Mouse (Mus musculus) stomach, postnatal 0 days (tissue): ENCODE data around the gene Klk1b1. TPM values are rescaled to one million over a fixed set of nuclear protein-coding genes. Genes with fewer than 3 reads are reported as not detected.
"Not testable (repeated sequence)": the region's sequence is repeated elsewhere in the genome, so short reads cannot be mapped to it uniquely, and the experiment has no call there.

Experiments used
- ATAC-seq: fragments of 200-750 bp; cut with Nextera tagmentation; 2 replicates; pipeline ENCODE4 v1.8.0; 2017; ENCODE audit not compliant: low FRiP score, low TSS enrichment
- DNase-seq: peaks from one replicate; pipeline ENCODE4 v3.0.0-alpha.2; 2016; ENCODE audit warnings: low spot score
- H3K27ac ChIP-seq: fragments of 300-500 bp; sonication (generic); replicated peaks from 2 replicates; pipeline ENCODE4 v1.5.1; 2014; ENCODE audit warnings: mild to moderate bottlenecking, control low read depth
- H3K27me3 ChIP-seq: fragments of 300-500 bp; sonication (generic); 2 replicates; pipeline ENCODE4 v1.6.1; 2014; ENCODE audit warnings: low read length; ENCODE audit not compliant: control insufficient read depth, insufficient read depth
- H3K36me3 ChIP-seq: fragments of 300-500 bp; sonication (generic); 2 replicates; pipeline ENCODE4 v1.6.1; 2014; ENCODE audit warnings: low read length, mixed read lengths; ENCODE audit not compliant: control insufficient read depth, insufficient read depth
- H3K4me1 ChIP-seq: fragments of 300-500 bp; sonication (generic); replicated peaks from 2 replicates; pipeline ENCODE4 v1.6.1; 2014; ENCODE audit warnings: antibody characterized with exemption; ENCODE audit not compliant: control insufficient read depth, insufficient read depth
- H3K4me2 ChIP-seq: fragments of 300-500 bp; sonication (generic); replicated peaks from 2 replicates; pipeline ENCODE4 v1.6.1; 2014; ENCODE audit warnings: low read depth, mild to moderate bottlenecking, control low read depth, moderate library complexity
- H3K4me3 ChIP-seq: fragments of 300-500 bp; sonication (generic); 2 replicates; pipeline ENCODE4 v1.5.1; 2014; ENCODE audit warnings: low read depth, low read length, control low read depth
- H3K9ac ChIP-seq: fragments of 300-500 bp; sonication (generic); 2 replicates; pipeline ENCODE4 v1.6.1; 2014; ENCODE audit warnings: mild to moderate bottlenecking, low read length, control low read depth, mixed read lengths
- H3K9me3 ChIP-seq: fragments of 300-500 bp; sonication (generic); 2 replicates; pipeline ENCODE4 v1.6.1; 2016; ENCODE audit warnings: low read length; ENCODE audit not compliant: control insufficient read depth
- CTCF ChIP-seq: IDR thresholded peaks from 2 replicates; pipeline ENCODE4 v1.5.1; 2016; ENCODE audit warnings: antibody characterized with exemption, low read depth, mild to moderate bottlenecking, moderate library complexity
- EP300 ChIP-seq: optimal IDR thresholded peaks from 2 replicates; pipeline ENCODE3; 2016; ENCODE audit warnings: antibody characterized with exemption
- WGBS: fragments of 180-500 bp; shearing (Covaris S2); extraction: QIAGEN DNeasy Blood & Tissue Kit; methylation state at CpG from one replicate; pipeline ENCODE4 v1.1.7; 2014; 5-methylcytosine and 5-hydroxymethylcytosine counted together
- polyA plus RNA-seq: library from polyadenylated mRNA; unstranded; fragments of >200 nt; fragmentation: Nextera tagmentation; extraction: Ambion mirVana; gene quantifications from 2 replicates; pipeline ENCODE4 v1.2.1, GENCODE M21; 2015

Gene Klk1b1
- polyA plus RNA-seq, 1 experiment from 2014 or later, result not detected

DNA sequence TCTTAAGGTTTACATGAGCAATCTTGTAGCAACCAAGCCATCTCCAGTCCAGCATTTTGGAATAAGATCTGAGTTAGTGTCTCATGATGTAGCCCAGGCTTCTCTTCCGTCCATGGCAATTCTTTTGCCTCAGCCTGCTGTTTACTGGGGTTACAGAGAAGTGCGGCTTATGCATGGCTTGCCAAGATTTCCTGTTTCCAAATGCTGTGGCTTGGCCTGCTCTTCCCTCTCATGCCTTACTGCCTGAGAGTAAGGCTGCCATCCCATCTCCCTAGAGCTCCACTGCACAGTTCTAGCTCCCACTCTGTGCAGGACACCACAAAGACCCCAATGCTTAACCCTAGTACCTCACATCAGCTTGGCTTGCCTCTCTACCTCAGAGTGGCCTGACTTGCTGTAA lies 1.1 kb downstream of the Klk1b1 start:
- H3K27me3 ChIP-seq, result no peaks in the 10 kb centered on the region
- no peak overlapping the region for H3K9ac ChIP-seq
- H3K9me3 ChIP-seq, result no peaks in the 10 kb centered on the region
- no peaks in the 10 kb centered on the region for H3K36me3 ChIP-seq
- no peak overlapping the region for H3K27ac ChIP-seq
- ATAC-seq (no peak), DNase-seq (no peak)
- H3K4me2 ChIP-seq, result no peak overlapping the region
- no peaks in the 10 kb centered on the region for H3K4me1 ChIP-seq
- 82% methylated on average over 2 of the region's 2 CpGs for WGBS
- no peak overlapping the region for H3K4me3 ChIP-seq
- TF ChIP-seq CTCF (no peak), EP300 (no peak)

GRCm38 (mm10) chr7:43975761-43976160 lies 9.2 kb downstream of the Klk1b1 start, which contains the start of gene Klk1b9:
Gene Klk1b9 (plus strand): TSS chr7:43976061.
- ATAC-seq, H3K4me3 ChIP-seq, DNase-seq, H3K36me3 ChIP-seq, H3K27ac ChIP-seq, H3K9ac ChIP-seq, H3K4me1 ChIP-seq, H3K4me2 ChIP-seq, H3K9me3 ChIP-seq, H3K27me3 ChIP-seq: not testable (repeated sequence)
- 71% methylated on average over 1 of the region's 1 CpGs for WGBS

DNA sequence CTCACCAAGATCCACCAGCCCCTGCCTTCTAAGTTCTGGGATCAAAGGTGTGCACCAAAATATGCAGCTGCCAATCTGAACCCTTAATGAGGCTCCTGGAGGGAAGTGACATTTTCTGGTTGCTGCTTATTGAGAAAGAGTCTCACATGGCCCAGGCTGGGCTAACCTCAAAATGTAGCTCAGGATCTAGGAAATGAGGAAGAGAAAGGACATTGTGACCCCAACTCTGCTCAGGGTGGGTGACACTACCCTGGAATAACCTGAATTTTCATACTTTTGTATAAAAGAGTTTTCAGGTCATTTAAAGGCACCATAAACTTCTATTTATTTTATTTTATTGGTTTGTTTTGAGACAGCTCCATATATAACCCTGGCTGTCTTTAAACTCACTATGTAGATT lies 19.1 kb downstream of the Klk1b1 start:
- DNase-seq (no peak), ATAC-seq (no peak)
- Histone ChIP-seq H3K27me3 (no peaks in the 10 kb centered on the region), H3K4me3 (no peak overlapping the region), H3K27ac (no peak overlapping the region), H3K4me1 (no peaks in the 10 kb centered on the region), H3K9ac (no peak overlapping the region), H3K9me3 (no peaks in the 10 kb centered on the region), H3K36me3 (no peaks in the 10 kb centered on the region), H3K4me2 (no peak overlapping the region)
- TF ChIP-seq EP300 (no peak), CTCF (no peak)

DNA sequence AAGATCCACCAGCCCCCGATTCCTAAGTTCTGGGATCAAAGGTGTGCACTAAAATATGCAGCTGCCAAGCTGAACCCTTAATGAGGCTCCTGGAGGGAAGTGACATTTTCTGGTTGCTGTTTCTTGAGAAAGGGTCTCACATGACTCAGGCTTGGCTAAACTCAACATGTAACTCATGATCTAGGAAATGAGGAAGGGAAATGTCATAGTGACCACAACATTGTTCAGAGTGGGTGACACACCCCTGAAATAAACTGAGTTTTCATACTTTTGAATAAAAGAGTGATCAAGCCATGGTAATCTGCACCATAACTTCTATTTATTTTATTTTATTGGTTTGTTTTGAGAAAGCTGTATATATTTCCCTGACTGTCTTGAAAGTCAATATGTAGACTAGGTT lies 28.3 kb downstream of the Klk1b1 start:
- not testable (repeated sequence) for H3K4me3 ChIP-seq, H3K27me3 ChIP-seq, H3K36me3 ChIP-seq, DNase-seq, H3K27ac ChIP-seq, H3K9ac ChIP-seq, H3K4me1 ChIP-seq, ATAC-seq, H3K9me3 ChIP-seq, H3K4me2 ChIP-seq
- 48% methylated on average over 1 of the region's 1 CpGs for WGBS

DNA sequence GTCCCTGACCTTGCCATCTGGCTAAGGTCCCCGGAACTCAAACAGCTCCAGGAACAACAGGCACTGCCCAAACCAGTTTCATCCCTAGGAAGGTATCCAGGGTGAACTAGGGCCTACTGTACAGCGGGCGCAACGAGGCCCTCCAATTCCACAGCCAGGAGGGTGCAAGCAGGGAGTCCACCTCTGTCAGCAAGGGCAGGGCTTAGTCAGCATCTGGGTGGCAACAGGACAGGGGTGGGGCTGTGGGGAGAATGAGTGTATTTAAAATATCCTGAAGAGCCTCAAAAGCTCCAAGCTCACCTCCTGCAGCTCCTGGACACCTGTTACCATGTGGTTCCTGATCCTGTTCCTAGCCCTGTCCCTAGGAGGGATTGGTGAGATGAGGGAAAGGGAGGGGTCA lies 29.0 kb downstream of the Klk1b1 start, which contains the start of gene Klk1b11:
Klk1b11 (plus strand) TSS at position 301 of the 400 bp plus-strand sequence.
- H3K27ac ChIP-seq, DNase-seq, H3K9me3 ChIP-seq, ATAC-seq, H3K4me2 ChIP-seq, H3K27me3 ChIP-seq, H3K4me3 ChIP-seq, H3K9ac ChIP-seq, H3K4me1 ChIP-seq, H3K36me3 ChIP-seq: not testable (repeated sequence)
- WGBS, result 65% methylated on average over 4 of the region's 4 CpGs

- no peaks in the 10 kb centered on the region for H3K27me3 ChIP-seq
- no peaks in the 10 kb centered on the region for H3K4me1 ChIP-seq
- no peak overlapping the region for H3K27ac ChIP-seq
- H3K9ac ChIP-seq, result no peak overlapping the region
- DNase-seq (no peak), ATAC-seq (no peak)
- no peaks in the 10 kb centered on the region for H3K36me3 ChIP-seq
- no peak overlapping the region for H3K4me3 ChIP-seq
- no peak for TF ChIP-seq CTCF
- no peak for TF ChIP-seq EP300
- H3K9me3 ChIP-seq, result no peaks in the 10 kb centered on the region
- no peak overlapping the region for H3K4me2 ChIP-seq
Observed at GRCm38 (mm10) chr7:44004847-44005246, 38.3 kb downstream of the Klk1b1 start.

- not testable (repeated sequence) for ATAC-seq, H3K4me3 ChIP-seq
Observed at GRCm38 (mm10) chr7:44011868-44012267, 45.3 kb downstream of the Klk1b1 start, which contains the start of gene Klk1b26. Gene Klk1b26 (plus strand): TSS chr7:44012168.

DNA sequence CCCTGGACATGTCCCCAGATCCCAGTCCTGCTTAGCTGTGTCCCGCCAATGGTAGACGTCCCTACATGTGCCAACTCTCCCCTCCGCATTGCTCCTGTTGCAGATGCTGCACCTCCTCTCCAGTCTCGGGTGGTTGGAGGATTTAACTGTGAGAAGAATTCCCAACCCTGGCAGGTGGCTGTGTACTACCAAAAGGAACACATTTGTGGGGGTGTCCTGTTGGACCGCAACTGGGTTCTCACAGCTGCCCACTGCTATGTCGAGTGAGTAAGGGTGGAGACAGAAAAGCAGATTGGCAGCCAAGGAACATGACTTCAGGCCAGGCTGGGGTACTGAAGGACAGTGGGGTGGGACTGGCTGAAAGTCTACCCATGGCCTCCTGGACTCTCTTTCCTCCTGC lies 48.1 kb downstream of the Klk1b1 start:
- not testable (repeated sequence) for H3K27me3 ChIP-seq, H3K9ac ChIP-seq, H3K36me3 ChIP-seq, ATAC-seq, H3K4me1 ChIP-seq, H3K27ac ChIP-seq, H3K9me3 ChIP-seq, H3K4me2 ChIP-seq, H3K4me3 ChIP-seq, DNase-seq
- WGBS, result 81% methylated on average over 6 of the region's 6 CpGs

More at GRCm38 (mm10) chr7:44011868-44012267, 45.3 kb downstream of the Klk1b1 start, which contains the start of gene Klk1b26:
- not testable (repeated sequence) for DNase-seq, H3K9ac ChIP-seq, H3K9me3 ChIP-seq, H3K27me3 ChIP-seq, H3K36me3 ChIP-seq, H3K27ac ChIP-seq, H3K4me1 ChIP-seq, H3K4me2 ChIP-seq
